Mouse (Mus musculus): ENCODE results near the gene Bcl2a1c.
"Not testable (repeated sequence)": the region's sequence is repeated elsewhere in the genome, so short reads cannot be mapped to it uniquely, and the experiment has no call there.

Gene Bcl2a1c

DNA sequence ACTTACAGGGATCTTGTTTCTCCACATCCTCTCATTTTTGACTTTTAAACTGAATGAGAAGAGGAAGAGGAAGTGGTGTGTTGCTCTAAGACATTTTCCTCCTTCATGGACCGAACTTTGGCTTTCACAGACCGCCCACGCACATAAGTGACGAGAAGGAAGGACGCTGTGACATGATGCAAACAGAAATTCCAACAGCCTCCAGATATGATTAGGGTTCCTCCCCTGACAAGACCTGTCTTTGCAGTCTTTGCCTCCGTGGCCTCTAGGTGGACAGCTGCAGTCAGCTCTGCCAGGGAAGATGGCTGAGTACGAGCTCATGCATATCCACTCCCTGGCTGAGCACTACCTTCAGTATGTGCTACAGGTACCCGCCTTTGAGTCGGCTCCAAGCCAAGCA lies at the start of gene Bcl2a1c:
Gene Bcl2a1c (plus strand): TSS at position 281 of the 400 bp plus-strand sequence.
- DNase-seq: not testable (repeated sequence)

DNA sequence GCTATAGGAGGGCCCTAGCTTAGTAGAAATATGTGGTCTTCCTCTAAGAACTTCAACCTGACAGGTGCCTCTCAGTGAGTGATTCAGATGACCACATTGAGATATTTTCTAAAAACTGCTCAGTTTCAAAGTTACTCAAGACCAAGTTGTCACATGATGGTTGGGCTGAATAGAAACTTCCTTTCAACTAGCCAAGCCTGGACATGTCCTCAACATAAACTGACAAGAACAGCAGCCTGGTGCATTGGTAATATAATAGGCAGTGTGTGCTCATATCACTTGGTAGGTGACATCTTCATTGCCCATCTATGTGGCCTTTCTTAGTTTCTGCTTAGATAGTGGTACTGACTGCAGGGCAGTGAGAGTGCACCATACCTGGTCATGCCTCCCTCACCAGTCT lies 24.0 kb upstream of the Bcl2a1c start:
- not testable (repeated sequence) for DNase-seq

DNA sequence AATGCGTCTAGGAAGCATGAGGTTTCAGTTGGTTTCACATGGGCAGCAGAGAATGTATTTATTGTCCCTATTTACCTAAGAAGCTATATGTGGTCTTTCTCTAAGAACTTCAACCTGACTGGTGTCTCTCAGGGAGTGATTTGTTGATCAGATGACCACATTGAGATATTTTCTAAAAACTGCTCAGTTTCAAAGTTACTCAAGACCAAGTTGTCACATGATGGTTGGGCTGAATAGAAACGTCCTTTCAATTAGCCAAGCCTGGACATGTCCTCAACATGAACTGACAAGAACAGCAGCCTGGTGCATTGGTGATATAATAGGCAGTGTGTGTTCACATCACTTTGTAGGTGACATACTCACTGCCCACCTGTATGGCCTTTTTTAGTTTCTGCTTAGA lies 18.2 kb upstream of the Bcl2a1c start:
- not testable (repeated sequence) for DNase-seq

DNA sequence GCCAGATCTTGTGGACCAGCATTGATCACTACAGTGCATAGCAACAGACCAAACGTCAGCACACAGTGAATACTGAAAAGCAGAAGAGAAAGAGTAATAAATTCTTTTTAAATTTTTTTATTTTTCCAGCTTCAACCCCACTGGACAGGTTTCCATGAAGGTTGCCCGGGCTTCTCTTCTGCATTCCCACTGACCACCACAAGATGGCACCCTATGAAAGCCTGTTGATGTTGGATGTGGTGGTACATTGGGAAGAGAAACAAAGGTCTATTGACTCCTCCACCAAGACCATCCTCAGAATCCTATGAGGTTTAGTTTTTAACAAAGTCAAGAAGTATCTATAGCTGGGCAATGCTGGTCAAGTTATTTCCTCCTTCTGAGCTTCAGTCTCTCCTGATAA lies 11.9 kb upstream of the Bcl2a1c start:
- peak; percentile 70 to 72 for DNase-seq

DNA sequence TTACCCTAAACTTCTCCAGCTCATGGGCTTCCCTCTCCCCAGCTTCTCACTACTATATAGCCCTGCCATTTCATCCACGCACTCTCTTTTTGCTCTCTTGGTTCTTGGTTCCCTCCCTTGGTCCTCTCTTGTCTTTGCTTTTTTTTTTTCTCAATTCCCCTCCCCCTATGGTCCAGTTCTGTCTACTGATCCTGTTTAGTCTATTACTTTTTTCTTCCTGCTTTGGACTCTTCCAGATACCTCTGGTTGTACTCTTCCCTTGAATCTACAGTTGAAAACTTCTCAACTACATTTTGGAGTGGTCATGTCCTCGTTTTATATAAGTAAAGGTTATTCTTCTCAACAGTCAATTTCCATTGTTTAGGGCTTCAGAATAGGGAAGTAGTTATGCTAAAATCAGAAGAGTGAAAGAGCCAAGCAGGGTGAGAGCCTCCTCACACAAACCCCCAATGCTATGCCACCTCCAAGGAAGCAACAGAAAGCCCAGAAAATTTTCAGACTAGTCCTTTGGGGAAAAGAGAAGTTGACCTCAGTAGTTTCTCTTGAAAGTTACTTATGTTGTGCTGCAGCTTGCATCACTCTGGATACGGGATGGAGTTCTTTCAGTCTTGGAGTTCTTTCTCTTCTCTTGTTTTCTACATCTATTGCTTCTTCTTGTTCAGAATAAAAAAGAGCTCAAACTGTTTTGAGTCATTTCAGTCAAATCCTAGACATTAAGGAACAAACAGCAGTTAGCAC lies 3.8 kb upstream of the Bcl2a1c start:
- DNase-seq: no peak

DNA sequence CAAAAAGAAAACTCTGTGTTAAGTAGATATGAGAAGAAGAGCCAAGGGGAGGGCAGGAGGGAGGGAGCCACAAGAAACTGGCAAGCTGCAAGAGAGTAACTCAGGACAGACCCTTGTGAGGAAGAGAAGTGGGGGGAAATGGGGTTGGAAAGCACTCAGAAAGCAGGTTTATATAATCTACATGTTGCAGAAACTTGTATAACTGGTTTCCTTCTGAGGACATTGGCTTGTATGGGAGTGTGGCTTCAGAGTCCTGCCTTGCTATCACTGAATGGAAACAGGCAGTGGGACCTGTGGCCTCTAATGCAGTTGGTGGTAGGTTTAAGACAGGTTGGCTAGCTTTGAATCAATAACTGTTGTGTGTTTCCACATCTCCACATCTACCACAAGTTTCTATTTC lies 1.6 kb upstream of the Bcl2a1c start:
- DNase-seq: not testable (repeated sequence)

DNA sequence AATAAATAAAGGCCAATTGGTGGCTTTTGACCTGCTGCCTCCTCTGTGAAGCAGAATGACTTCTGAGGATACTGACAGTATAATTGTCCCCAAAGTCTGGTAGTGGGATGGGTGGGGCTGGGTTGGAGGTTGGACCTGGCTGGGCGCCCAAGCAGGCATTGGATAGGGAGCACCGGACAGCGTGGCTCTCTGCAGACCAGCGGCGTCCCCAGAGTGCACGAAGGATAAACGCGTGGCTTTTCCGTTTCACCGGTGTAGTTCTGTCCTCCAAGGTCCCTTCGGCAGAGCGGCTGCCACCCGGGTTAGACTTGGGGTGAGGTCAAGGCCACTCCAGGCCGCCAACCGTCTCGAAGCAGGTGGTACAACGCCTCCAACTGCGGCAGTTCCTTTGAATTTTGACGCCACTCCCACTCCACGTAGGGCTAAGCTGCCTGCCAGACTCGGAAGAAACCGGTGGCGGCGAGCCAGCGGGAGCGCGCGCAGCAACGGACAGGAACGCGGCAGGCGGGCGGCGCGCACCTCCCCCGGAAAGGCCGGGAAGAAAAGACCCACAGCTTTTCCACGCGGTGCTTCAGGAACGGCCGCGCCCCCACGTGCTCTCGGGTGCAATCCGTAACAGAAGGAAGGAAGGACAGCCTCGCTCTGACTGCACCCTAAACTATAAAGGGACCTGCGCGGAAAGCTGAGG lies 38.0 kb downstream of the Bcl2a1c start:
- peak; percentile 82 to 84 for DNase-seq

DNA sequence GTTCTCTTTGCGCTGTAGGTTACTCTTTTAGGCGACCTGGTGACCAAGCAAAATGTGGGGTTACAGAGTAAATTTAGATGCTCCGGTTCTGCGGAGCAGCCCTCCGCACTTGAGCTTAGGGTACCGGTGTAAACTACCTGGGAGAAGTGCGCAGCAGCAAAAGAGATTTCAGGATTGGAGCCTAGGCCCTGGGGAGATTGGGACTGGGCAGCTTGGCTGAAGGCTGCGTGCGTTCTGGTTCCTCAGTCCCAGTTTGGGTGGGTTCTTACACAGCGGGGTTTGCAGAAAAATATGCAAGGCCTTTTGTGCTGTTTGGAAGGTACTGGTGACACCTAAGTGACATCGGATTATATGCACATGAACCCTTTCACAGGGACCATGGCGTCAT lies 38.5 kb downstream of the Bcl2a1c start:
- no peak for DNase-seq

DNA sequence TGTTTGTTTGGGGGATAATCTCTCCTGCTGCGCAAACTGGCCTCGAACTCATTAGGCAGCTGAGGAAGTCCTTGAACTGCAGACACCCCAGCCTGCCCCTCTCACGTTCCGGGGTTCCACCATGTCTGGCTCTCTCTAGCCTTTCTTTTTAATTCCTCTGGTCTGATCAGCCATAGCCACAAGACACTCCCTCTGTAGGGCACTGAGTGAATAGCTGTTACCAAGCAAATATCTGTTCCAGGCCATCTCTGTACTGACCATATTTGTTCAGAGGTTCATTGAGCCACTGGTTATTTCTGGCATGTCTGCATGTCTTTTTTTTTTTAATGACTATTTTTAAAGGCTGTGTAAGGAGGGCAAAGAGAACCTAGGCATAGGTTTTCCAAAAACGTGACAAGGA lies 39.5 kb downstream of the Bcl2a1c start:
- DNase-seq: peak in 1 of 2 experiments; percentile 17

DNA sequence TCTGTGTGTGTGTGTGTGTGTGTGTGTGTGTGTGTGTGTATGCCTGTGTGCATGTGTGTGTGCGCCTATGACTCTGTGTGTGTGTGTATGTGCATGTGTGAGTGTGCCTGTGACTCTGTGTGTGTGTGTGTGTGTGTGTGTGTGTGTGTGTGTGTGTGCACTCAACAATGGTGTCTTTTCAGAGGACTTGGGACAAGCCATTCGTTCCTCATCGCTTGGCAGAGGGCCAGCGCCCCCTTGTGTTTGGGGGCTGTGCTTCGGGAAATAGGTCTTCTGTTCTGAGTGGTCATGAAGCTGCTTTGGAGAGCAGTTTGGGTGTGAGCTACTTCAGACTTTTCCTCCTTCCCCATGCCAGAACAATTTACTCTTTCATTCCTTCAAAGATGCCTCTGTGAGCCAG lies 41.8 kb downstream of the Bcl2a1c start:
- peak in 1 of 2 experiments; percentile 29 for DNase-seq

DNA sequence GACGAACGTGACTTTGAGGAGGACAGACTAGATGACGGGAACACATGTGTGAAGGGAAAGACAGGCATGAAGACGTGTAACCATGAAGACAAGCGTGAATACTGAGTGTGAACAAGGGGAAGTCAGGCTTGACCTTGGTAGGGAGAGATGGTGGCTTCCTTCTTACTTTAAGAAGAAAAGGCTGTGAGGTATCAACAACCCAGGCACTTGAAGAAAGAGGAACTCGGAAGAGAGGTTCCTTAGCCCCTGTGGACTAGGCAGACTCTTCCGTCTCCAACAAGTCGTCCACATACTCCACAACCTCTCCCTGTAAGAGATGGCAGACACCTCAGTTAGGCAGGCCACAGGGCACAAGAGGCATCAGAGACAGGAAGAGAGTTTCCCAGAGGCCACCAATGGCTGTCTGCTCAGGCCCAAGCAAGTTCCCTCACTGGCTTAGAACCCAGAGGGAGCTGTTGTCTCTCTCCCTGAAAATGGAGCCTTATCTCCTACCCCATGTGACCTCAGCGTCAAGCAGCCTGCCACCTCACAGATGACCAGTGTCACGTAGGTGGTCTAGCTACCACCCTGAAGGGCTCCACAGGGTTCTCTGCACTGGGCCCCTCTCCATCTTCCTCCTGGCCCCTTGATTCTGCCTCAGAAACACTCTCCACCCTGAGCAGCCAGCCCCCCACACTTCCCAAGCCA lies 45.5 kb downstream of the Bcl2a1c start:
- DNase-seq: no peak

DNA sequence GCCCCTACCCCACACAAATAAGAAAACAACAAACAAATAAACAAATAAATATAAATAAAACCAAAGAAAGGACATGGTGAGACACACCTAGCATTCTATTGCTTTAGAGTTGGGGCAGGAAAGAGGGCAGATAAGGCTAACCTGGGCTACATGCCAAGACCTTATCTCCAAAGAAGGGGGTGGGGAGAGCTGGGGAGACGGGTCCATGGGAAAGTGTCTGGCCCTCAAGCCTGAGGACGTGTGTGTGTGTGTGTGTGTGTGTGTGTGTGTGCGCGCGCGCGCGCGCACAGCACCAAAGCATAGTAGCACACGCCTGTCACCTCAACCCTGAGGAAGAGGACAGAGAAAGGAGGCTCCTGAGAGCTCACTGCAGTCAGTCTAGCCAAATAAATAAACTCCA lies 47.2 kb downstream of the Bcl2a1c start:
- no peak for DNase-seq

DNA sequence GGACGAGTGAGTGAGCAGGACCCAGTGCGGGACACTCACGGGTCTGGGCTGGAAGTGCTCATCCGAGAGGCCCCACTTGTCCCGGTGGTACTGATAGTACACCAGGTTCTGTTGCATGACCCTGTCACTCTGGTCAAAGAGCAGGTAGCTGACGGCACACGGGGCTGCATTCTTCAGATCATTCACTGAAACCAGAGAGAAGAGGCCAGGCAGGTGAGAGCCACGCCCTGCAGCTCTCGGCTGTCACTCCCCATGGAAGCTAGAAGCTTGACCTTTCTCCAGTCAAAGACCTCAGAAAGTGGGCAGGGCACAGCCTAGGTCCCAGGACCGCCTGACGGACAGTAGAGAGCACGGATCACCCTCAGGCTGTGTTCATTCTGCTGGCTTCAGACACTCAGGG lies 49.9 kb downstream of the Bcl2a1c start:
- no peak for DNase-seq

Data from cerebellum, postnatal 14 days (tissue).